Mouse (Mus musculus): ENCODE results near the gene Ccdc134. TPM values are rescaled to one million over a fixed set of nuclear protein-coding genes. Genes with fewer than 3 reads are reported as not detected.

Ccdc134 gene
- total RNA-seq, 2 experiments from 2014 or later = 10.4 to 19.6 TPM

DNA sequence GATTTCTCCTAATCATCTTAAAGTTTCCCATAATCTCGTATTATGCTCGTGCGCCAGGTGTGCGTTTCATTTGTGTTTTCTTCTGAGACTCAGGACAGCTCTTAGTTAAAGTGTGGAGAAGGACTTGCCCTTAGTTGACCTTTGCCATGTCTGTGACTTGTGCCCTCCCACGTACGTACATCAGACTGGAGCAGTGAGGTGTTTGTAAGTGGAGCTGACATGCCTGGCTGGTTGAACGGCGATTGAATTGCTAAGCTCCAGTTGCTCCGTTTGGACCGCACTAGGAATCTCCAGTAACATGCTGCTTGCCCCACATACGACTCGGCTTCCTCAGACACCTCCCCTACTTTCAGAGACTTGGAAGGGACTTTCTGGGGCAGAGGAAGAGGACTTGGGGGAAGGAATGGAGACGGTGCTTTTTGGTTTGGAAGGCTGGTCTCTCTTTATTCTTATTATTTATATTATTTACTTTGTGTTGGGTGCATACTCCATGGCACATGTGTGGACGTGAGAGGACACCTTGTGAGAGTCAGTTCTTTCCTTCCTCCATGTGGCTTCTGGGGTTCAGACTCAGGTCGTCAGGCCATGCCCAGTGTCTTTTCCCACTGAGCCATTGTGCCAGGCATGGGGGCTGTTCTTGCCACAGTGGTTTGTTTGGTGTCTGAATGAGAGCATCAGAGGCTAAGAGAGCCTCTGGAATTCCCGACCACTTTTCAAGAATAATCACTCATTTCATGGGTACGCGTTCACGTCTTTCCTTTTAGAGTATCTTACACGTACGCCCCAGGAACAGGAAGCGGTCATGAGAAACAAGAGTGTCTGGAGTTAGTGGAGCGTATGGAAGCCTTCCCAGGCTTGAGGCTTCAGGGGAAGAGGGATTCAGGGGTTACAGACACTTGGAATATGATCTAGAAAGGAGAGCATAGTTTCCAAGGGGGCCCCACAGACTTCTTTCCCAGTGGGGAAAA, 39.8 kb downstream of the Ccdc134 start:
- no peak for ATAC-seq (replicated peaks; ENCODE audit: poor library complexity)

GRCm38 (mm10) chr15:82169671-82170070, 41.9 kb downstream of the Ccdc134 start:
- ATAC-seq (replicated peaks; ENCODE audit: poor library complexity) = no peak

GRCm38 (mm10) chr15:82170437-82171377, 43.0 kb downstream of the Ccdc134 start:
- no peak for ATAC-seq (replicated peaks; ENCODE audit: poor library complexity)

- no peak for ATAC-seq (replicated peaks; ENCODE audit: poor library complexity)
These were observed 44.9 kb downstream of the Ccdc134 start for GRCm38 (mm10) chr15:82172648-82173047.

- ATAC-seq (replicated peaks; ENCODE audit: poor library complexity) = no peak
These were observed 47.4 kb downstream of the Ccdc134 start for GRCm38 (mm10) chr15:82175091-82175490.

GRCm38 (mm10) chr15:82177743-82178290, 50.1 kb downstream of the Ccdc134 start:
- no peak for ATAC-seq (replicated peaks; ENCODE audit: poor library complexity)

DNA sequence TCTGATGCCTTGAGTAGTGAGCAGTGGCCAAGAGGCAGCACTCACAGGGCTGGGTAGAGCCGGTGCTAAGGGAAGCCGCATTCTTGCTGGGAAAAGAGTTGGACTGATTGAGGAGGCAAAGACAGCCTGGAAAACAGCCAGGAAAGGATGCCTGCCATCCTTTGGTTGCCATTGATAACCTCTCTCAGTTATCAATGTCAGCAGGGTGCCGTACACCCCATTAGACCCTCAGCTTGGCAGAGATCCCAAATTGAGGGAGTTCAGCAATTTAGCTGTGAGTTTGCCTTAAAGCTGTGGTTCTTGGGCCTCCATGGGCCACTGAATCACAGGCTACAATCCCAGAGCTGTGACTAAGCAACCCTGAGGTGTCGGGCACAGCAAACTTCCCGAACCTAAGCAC, 53.4 kb downstream of the Ccdc134 start:
- peak; percentile 29 for ATAC-seq (replicated peaks; ENCODE audit: poor library complexity)

DNA sequence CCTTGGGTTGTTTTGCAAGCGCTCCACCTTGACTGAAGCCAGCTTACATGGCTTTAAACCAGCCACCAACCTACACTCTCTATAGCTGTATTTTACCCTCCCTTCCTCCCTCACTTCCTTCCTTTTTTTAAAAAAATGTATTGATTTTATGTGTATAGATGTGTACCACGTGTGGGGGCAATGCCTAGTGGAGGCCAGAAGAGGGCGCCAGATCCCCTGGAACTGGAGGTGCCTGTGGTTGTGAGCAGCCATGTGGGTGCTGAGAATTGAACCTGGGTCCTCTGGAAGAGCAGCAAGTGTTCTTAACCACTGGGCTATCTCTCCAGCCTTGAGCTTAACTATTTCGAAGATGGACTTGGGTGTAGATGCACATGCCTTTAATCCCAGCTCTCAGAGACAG, 54.6 kb downstream of the Ccdc134 start:
- no peak for ATAC-seq (replicated peaks; ENCODE audit: poor library complexity)

GRCm38 (mm10) chr15:82183596-82183995, 55.9 kb downstream of the Ccdc134 start:
- no peak for ATAC-seq (replicated peaks; ENCODE audit: poor library complexity)

GRCm38 (mm10) chr15:82184183-82184582, 56.5 kb downstream of the Ccdc134 start:
- ATAC-seq (replicated peaks; ENCODE audit: poor library complexity) = peak; percentile 32; the same call in 1 of the 2 replicates

DNA sequence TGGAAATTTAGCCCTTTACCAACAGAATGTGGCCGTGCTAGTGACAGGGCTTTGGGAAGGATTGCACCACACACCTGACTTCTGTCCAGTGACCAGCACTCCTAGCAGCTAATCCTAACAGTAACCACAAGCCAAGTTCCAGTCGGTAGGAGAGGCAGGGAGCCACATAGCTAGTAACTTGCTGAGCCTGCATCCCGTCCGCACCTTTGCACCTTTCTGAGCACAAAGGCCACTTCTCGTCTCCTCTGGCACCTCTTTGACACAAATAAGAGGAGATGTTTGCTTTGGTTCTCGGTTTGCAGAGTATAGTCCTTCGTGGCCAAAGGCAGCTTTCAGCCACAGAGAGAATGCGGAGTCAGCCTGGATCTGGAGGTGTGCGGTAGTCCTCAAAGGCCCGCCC, 56.9 kb downstream of the Ccdc134 start:
- no peak for ATAC-seq (replicated peaks; ENCODE audit: poor library complexity)

GRCm38 (mm10) chr15:82185062-82185783, 57.5 kb downstream of the Ccdc134 start:
- no peak for ATAC-seq (replicated peaks; ENCODE audit: poor library complexity)

GRCm38 (mm10) chr15:82186131-82186530, 58.4 kb downstream of the Ccdc134 start:
- ATAC-seq (replicated peaks; ENCODE audit: poor library complexity) = peak; percentile 73

- peak; percentile 24 for ATAC-seq (replicated peaks; ENCODE audit: poor library complexity)
These were observed 59.2 kb downstream of the Ccdc134 start for GRCm38 (mm10) chr15:82186931-82187330.

DNA sequence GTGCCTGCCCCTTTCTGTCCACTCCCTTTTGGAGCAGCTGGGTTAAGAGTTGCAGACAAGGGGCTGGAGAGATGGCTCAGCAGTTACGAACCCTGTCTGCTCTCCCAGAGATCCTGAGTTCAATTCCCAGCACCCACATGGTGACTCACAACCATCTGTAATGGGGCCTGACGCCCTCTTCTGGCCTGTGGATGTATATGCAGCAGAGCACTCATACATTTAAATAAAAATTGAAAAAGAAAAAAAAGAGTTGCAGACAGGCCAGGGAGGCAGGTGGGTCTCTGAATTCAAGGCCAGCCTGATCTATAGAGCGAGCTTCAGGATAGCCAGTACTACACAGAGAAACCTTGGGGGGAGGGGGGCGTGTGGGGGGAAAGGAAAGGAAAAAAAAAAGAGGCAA, 59.7 kb downstream of the Ccdc134 start:
- ATAC-seq (replicated peaks; ENCODE audit: poor library complexity) = no peak

DNA sequence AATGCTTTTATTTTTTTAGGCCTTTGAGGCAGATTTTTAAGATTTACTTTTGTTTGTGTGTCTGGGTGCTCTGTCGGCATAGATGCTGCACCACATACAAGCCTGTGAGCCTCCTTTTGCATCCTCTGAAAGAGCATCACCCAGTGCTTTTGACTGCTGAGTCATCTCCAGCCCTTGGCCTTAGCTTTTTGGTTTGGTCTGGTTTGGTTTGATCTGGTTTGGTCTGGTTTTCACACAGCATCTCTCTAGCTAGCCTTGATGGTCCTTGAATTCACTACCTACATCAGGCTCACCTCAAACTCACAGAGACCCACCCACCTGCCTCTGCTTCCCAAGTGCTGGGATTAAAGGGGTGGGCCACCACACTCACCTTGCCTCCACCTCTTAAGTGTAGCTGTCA, 60.2 kb downstream of the Ccdc134 start:
- no peak for ATAC-seq (replicated peaks; ENCODE audit: poor library complexity)

DNA sequence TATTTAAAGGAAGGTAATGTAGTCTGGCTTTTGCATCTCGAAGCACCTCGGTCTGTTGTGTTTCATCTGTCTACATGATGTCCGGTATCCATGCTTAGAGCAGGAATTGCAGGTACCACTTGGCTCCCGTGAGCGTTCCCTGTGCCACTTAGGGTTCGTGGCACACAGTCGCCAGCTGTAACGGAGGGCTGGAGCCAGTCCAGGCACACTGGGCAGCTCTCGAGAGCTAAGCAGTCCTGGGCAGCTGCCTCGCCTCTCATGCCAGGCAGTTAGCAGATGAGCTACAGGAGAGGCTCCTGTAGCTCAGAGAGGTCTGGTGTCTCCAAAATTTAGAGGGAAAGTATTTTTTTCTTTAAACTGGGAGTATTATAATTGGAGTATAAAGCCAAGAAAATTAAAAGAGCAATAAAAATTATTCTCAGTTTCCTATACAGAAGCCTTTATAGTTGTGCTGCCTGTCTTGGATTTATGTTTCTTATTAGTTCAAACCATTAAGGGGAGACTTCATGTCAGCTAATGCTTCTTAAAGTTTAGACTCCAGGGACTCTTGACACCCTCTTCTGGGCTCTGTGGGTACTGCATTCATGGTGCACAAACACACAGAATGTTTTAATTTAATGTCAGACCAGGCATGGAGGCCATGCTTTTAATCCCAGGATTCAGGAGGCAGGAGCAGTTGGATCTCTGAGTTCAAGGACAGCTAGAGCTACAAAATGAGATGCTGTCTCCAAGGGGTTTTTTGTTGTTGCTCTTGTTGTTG, 60.9 kb downstream of the Ccdc134 start:
- peak; percentile 30; the same call in 1 of the 2 replicates for ATAC-seq (replicated peaks; ENCODE audit: poor library complexity)
